Mouse (Mus musculus) kidney, postnatal 4 days (tissue): ENCODE results near the gene Ccdc97.
A peak's percentile ranks its signal among the peaks of the same experiment; 100 is the strongest.

Experiments used
- DNase-seq, 2 experiments: peaks; one replicate each; pipeline ENCODE4 v3.0.0; 2021; ENCODE audit warnings: mixed read lengths in 2 of 2

Ccdc97 gene

DNA sequence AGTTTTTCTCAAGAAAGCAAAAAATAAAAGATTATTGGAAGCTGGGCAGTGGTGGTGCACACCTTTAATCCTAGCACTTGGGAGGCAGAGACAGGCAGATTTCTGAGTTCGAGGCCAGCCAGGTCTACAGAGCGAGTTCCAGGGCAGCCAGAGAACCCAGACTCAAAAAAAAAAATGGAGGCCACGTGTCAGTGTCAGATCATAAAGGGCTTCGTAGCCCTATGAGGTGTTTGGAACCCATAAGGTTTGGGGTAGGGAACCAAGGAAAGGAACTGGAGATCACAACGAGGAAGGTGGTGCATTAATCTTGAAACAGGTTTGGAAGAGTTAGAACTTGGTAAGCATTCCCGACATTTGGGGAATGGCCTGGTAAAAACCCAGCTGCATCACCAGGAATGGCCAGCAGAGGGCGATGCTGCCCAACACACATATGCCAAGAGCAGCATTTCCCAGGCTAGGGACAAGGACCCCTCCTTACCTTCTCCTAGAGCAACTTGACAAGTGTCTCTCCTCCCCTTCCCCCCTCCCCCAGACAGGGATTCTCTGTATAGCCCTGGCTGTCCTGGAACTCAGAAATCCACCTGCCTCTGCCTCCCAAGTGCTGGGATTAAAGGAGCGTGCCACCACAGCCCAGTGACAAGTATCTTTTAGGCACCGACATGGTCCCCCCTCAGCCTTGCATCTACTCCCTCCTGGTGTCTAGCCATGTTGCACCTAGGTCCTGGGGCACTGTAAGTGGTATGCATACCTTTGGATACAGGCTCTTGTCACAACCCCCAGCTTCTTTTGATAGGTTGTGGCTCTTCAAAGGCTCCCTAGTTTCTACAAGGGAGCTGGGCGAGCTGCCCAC, 1.1 kb upstream of the Ccdc97 start:
- DNase-seq, result peak; percentile 89

DNA sequence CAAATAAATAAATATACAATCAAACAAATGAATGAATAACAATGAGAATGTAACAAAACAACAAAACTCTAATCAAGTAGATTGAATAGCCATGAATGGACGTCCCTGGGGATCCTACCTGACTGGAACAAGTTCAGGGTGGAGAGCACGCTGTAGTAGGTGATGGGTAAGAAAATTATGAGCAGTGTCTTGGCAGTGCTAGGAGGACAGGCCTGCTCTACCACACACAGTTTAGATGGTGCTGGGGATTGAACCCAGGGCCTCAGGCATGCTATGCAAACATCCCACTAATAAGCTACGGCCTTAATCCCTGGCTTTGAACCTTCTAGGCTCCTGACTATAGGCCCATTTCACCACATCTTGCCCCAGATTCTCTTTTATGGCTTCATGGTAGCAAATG, 1.4 kb downstream of the Ccdc97 start:
- no peak for DNase-seq

GRCm38 (mm10) chr7:25715731-25716271, 3.1 kb downstream of the Ccdc97 start:
- no peak for DNase-seq

GRCm38 (mm10) chr7:25714581-25714980, 4.3 kb downstream of the Ccdc97 start:
- DNase-seq, result no peak

DNA sequence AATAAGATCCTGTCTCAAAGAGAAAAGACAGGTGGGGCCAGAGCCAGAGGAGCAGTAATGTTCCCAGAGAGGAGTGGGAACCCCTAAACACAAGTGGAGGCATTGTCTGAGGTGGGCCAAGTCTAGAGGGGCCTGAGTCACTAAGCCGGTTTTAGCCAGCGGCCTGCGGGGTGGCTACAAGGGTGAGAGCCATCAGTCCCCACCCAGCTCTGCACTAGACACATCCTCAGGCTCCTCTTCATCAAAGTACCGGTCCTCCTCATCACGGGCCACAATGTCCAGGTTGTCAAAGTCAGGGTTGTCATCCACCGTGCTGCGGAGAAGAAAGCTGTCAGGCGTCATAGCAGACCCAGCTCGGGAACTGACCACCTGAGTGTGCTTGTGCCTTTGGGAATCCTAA, 6.1 kb downstream of the Ccdc97 start:
- no peak for DNase-seq

GRCm38 (mm10) chr7:25711731-25712197, 7.1 kb downstream of the Ccdc97 start:
- peak in 1 of 2 experiments; percentile 23 for DNase-seq

- DNase-seq, result no peak
Measured at GRCm38 (mm10) chr7:25711165-25711564, 7.7 kb downstream of the Ccdc97 start.

- peak; percentile 26 to 43 for DNase-seq
Measured at GRCm38 (mm10) chr7:25710519-25711130, 8.3 kb downstream of the Ccdc97 start.

DNA sequence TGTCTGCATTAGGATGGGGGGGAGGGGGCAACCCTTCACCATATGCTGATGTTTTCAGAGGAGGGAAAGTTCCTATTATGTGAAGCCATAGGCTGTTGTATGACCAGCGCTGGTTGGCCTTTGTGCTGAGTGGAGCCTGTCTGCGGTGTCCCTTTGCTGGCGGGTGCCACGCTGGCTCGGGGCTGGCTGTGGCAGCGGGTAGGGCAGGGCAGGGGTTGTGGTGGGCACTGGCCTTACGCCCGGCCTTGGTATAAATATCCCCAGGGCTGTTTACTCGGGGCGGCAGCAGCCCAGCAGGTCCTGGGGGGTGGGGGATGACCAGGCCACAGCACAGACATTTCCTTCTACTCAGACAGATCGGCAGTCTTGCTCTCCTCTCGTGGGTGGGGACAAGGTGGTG, 8.9 kb downstream of the Ccdc97 start:
- DNase-seq, result peak; percentile 31 to 42

GRCm38 (mm10) chr7:25707581-25708292, 11.2 kb downstream of the Ccdc97 start:
- DNase-seq, result peak; percentile 61 to 75

DNA sequence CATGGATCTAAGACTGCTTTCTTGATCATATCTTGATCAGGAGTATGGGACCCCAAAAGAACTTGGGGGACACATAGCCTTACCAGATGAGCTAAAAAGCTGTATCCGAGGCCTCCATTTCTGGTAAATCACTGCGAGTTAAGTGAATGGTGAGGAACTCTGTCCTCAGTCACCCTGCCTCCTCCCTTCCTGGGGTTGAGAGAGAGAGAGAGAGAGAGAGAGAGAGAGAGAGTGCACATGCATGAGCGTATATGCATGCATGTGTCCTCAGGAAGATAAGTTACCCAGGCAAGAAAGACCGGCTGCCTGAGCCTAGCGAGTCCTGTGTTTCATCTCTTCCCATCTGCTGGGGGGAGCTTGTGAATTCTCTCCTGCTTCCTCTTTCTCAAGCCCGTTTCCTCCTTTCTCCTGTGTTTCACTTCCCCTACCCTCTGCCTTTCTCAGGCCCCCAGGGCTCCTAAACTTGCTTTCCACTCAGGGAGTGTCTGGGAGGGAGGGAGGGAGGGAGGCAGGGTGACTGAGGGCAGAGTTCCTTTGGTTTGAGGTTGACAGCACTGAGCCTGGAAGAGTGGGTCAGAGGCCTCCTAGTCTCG, 12.2 kb downstream of the Ccdc97 start:
- peak in 1 of 2 experiments; percentile 25 for DNase-seq

GRCm38 (mm10) chr7:25705801-25706251, 13.1 kb downstream of the Ccdc97 start:
- DNase-seq, result peak; percentile 52 to 63

- DNase-seq, result peak; percentile 32 to 42
Measured at GRCm38 (mm10) chr7:25704716-25705364, 14.0 kb downstream of the Ccdc97 start.

- DNase-seq, result peak in 1 of 2 experiments; percentile 30
Measured at GRCm38 (mm10) chr7:25703793-25704494, 14.9 kb downstream of the Ccdc97 start.

DNA sequence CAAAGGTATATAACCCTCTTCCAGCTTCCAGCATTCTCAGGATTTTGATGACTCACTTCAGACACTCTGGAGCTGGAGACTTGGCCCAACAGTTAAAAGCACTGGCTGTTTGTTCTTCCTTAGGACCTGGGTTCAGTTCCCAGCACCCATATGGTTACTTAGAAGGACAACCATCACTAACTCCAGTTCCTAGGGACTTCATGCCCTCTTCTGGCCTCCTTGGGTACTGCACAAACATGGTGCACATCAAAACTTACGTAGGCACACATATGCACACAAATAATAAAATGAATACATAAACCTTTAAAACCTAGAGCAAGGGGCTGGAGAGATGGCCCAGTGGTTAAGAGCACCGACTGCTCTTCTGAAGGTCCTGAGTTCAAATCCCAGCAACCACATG, 16.5 kb downstream of the Ccdc97 start:
- DNase-seq, result no peak

DNA sequence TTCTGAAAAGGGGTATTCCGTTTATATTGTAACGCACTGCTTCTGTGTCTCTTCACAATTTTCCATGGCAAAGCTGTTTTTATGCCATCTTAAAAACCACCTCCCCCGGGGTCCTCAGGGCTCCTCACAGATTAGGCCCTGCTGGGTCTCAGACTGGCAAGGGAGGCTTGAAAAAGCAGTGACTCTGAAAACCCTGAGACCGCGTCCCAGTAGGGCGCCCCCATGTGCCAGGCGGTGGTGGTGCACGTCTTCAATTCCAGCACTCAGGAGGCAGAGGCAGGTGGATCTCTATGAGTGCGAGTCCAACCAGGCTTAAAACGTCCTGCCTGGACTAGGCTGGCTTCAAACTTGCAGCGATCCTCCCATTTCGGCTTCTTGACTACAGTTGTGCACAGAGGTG, 18.2 kb downstream of the Ccdc97 start:
- no peak for DNase-seq

GRCm38 (mm10) chr7:25699851-25700250, 19.0 kb downstream of the Ccdc97 start:
- no peak for DNase-seq

DNA sequence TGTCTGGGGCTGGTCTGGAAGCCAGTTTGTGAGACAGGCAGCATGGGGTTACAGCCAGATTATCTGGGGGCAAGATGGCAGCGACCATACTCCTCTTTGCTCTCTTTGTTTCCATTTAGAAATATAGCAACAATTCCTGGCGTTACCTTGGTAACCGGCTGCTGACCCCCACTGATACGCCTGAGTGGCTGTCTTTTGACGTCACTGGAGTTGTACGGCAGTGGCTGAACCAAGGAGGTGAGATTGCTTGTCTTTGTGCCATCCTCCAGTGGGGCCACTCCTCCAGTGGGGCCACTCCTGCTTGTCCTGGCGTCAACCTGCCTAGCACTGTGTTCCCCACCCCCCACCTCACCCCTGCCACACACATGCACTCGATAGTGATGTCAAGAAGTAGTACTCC, 24.8 kb downstream of the Ccdc97 start:
- no peak for DNase-seq

DNA sequence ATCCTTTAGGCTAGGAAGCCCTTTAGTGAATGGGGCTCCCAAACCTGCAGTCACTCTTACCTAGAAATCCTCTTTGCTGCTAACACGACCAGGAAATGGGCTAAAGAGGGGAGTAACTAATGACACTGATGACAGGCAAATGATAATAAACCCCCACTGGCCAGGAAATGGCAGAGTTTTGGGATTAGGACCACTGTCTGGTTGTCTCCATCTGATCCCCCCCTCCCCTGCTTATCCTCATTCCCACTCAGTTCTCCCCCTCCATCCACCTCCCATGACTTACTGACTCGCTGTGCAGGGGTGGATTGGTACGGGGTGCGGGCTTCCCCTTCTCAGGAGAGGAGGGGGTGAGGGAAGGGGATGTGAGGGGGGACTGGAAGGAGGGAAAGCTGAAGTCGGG, 28.8 kb downstream of the Ccdc97 start:
- no peak for DNase-seq

DNA sequence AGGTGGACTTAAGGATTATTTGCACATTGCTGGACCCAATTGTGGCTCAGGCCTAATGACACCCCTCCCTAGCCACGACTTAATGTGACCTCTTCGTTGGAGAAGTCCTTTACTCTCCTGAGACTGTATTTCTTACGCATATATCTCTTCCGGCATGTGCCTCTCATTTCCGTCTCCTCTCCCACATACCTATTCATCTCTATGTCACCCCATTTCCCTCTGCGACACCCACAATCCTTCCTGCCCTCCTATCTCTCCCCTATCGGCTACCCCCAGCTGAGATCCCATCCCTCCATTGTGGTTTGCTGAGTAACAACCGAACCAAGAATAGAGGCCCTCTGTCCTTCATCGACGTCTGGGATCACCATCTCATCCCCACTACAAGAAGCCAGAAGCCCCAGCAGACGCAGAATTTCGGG, 29.3 kb downstream of the Ccdc97 start:
- peak in 1 of 2 experiments; percentile 17 for DNase-seq

DNA sequence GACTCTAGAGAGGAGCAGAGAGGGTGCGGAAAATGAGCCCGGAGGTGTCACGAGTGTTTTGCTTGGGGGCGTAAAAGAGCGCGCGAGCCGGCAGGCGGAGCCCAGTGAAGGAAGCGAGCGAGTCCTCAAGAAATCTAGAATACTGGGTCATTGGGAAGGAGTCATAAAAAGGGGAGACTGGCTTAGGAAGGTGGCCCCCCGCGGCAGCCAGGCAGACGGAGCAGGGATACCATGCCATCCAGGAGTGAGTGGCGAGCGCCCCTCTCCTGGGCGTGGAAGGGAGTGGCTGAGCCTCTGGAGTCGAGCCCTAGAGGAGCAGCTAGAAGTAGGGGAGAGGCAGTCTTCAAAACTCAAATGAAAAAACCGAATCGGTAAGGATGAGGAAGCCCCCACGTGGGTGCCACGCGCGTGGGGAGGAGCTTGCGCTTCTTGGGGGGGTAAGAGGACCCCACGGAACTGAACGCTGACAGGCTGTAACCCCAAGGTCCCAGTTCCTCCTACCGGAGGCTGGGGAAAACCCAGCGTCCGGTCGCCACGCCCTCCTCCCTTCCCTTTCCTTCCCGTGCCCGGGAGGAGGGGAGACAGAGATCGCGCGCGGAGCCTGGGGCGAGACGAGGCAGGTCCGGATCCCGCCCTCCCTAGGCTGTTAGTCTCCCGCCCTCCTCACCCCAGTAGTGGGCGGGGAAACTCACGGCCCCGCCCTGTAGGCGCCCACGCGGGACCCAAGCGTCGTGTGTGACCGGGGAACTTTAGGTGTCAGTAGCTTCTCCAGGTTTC, 29.9 kb downstream of the Ccdc97 start:
- DNase-seq, result peak; percentile 75 to 86
